Mouse (Mus musculus): Measurements from ENCODE around the gene Foxd3. TPM values are rescaled to one million over a fixed set of nuclear protein-coding genes. Genes with fewer than 3 reads are reported as not detected.
"Not testable (repeated sequence)": the region's sequence is repeated elsewhere in the genome, so short reads cannot be mapped to it uniquely, and the experiment has no call there.

Gene Foxd3
- polyA plus RNA-seq, 1 experiment from 2014 or later: 1.0 TPM

DNA sequence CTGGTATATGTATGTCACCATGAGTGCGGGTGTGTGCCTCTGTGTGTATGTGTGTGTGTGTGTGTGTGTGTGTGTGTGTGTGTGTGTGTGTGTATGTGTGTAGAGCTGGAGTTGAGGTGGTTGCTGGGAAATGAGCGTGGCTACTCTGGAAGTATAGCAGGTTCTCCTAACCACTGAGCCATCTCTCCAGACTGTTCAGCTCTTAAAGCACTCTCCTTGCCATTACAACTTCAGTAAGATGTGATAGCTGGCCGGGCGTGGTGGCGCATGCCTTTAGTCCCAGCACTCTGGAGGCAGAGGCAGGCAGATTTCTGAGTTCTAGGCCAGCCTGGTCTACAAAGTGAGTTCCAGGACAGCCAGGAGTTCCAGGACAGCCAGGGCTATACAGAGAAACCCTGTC, 15.5 kb upstream of the Foxd3 start:
- H3K27me3 ChIP-seq (ENCODE audit: control insufficient read depth, insufficient read depth, low read length); H3K9ac ChIP-seq (replicated peaks; ENCODE audit: low read length); H3K27ac ChIP-seq (replicated peaks; ENCODE audit: low read depth, low read length); ATAC-seq (replicated peaks; ENCODE audit: insufficient number of reproducible peaks, low FRiP score, low TSS enrichment, low read depth); H3K4me2 ChIP-seq (ENCODE audit: low read depth, low read length); H3K9me3 ChIP-seq (replicated peaks; ENCODE audit: control insufficient read depth, low read length); H3K36me3 ChIP-seq (replicated peaks; ENCODE audit: control insufficient read depth, insufficient read depth, low read depth, low read length); H3K4me3 ChIP-seq (ENCODE audit: low read depth, low read length); DNase-seq (ENCODE audit: low spot score); H3K4me1 ChIP-seq (ENCODE audit: control insufficient read depth, insufficient read depth, low read length): not testable (repeated sequence)
- WGBS: 90% methylated on average over 5 of the region's 5 CpGs

DNA sequence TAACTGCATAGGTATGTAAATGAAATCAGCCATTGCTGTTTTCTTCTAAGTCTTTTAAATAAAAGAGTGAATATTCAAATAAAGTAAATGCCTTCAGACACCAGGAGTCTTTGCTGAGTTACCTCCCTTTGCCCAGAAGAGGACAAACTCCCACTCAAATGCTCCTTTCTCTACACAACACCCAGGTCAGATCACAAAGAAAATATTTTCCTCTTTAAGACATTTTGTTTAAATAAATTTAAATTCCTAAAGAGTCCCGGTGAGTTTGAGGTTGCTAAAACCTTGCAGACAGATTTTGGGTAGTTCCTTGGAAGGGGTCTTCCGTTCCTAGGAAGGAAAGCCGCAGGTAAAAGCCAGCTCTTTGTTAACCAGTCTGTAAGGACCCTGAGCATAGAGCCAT, 14.2 kb upstream of the Foxd3 start:
- ATAC-seq (replicated peaks; ENCODE audit: insufficient number of reproducible peaks, low FRiP score, low TSS enrichment, low read depth) (no peak), DNase-seq (ENCODE audit: low spot score) (no peak)
- Histone ChIP-seq H3K9me3 (replicated peaks; ENCODE audit: control insufficient read depth, low read length) (no peaks in the 10 kb centered on the region), H3K36me3 (replicated peaks; ENCODE audit: control insufficient read depth, insufficient read depth, low read depth, low read length) (no peaks in the 10 kb centered on the region), H3K4me2 (ENCODE audit: low read depth, low read length) (no peak overlapping the region), H3K27me3 (ENCODE audit: control insufficient read depth, insufficient read depth, low read length) (no peaks in the 10 kb centered on the region), H3K27ac (replicated peaks; ENCODE audit: low read depth, low read length) (no peak overlapping the region), H3K4me1 (ENCODE audit: control insufficient read depth, insufficient read depth, low read length) (no peaks in the 10 kb centered on the region), H3K9ac (replicated peaks; ENCODE audit: low read length) (no peak overlapping the region), H3K4me3 (ENCODE audit: low read depth, low read length) (no peak overlapping the region)
- 16% methylated on average over 3 of the region's 3 CpGs for WGBS

DNA sequence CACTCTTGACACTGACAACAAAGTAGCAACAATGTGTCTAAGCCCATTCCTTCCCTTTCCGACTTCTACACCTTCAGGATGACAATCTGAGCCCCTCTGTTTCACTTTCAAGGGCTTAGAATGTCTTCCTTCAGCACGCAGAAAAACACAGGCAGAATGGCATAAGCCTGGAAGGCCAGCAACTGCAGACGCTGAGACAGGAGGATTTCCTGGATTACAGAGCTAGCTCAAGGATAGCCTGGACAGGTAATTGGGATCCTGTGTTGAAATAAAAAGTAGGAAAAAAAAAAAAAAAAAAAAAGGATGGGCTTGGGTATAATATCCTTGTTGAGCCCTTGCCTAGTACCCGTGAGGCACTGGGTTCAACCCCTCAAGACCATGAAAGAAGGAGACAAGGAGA, 10.5 kb upstream of the Foxd3 start:
- DNase-seq (ENCODE audit: low spot score) (no peak), ATAC-seq (replicated peaks; ENCODE audit: insufficient number of reproducible peaks, low FRiP score, low TSS enrichment, low read depth) (no peak)
- no peak overlapping the region for H3K27ac ChIP-seq (replicated peaks; ENCODE audit: low read depth, low read length)
- H3K36me3 ChIP-seq (replicated peaks; ENCODE audit: control insufficient read depth, insufficient read depth, low read depth, low read length): no peaks in the 10 kb centered on the region
- H3K4me3 ChIP-seq (ENCODE audit: low read depth, low read length): no peak overlapping the region
- H3K9me3 ChIP-seq (replicated peaks; ENCODE audit: control insufficient read depth, low read length): no peaks in the 10 kb centered on the region
- H3K9ac ChIP-seq (replicated peaks; ENCODE audit: low read length): no peak overlapping the region
- no peaks in the 10 kb centered on the region for H3K4me1 ChIP-seq (ENCODE audit: control insufficient read depth, insufficient read depth, low read length)
- no peak overlapping the region for H3K4me2 ChIP-seq (ENCODE audit: low read depth, low read length)
- H3K27me3 ChIP-seq (ENCODE audit: control insufficient read depth, insufficient read depth, low read length): peaks cover 21% of the 10 kb centered on the region
- WGBS: 83% methylated on average over 4 of the region's 4 CpGs

DNA sequence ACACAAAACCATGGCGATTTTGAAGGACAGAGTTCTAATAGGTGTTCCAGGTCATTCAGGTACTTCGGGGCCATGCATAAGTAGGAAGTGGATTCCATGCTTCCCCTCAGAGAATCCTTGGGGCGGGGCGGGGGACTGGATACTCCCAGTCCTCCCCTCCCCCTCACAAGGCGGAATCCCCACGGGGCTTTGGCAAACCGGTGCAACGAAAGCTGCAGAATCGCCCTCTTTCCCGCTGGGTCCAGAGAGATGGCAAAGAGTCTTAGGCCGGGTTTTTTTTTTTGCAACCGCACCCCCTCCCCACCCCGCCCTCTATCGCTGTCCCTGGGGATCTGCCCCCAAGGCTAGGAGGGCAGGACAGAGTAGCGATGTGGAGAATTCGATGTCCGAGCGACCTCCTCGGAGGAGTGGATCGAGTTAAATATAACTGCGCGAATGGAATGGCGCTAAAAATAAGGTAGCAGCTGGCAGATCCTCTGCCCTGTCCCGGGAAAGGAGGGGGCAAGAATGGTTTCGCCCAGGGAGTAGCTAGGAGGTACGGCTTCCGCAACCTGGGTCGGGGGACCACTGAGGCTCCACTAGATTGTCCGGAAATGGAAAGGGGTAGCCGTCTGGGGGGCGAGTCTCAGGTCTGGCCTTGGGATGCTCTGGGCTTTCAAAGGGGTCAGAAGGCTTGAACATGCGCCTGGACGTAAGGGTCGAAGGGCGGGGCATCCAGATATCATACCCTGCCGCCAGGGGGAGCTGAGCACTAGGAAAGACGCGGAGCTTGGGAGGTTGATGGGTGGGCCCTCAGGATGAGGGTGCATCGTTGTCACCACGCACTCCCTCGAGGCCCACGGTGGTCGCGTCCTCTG, 5.8 kb upstream of the Foxd3 start:
- Histone ChIP-seq H3K27me3 (ENCODE audit: control insufficient read depth, insufficient read depth, low read length) (peaks cover 54% of the 10 kb centered on the region), H3K9ac (replicated peaks; ENCODE audit: low read length) (no peak overlapping the region), H3K36me3 (replicated peaks; ENCODE audit: control insufficient read depth, insufficient read depth, low read depth, low read length) (no peaks in the 10 kb centered on the region), H3K4me3 (ENCODE audit: low read depth, low read length) (peak overlapping the region; percentile 21; the same call in 1 of the 2 replicates), H3K4me1 (ENCODE audit: control insufficient read depth, insufficient read depth, low read length) (no peaks in the 10 kb centered on the region), H3K27ac (replicated peaks; ENCODE audit: low read depth, low read length) (no peak overlapping the region), H3K9me3 (replicated peaks; ENCODE audit: control insufficient read depth, low read length) (no peaks in the 10 kb centered on the region), H3K4me2 (ENCODE audit: low read depth, low read length) (no peak overlapping the region)
- WGBS: 2% methylated on average over 44 of the region's 44 CpGs
- peak; percentile 28 for DNase-seq (ENCODE audit: low spot score)
- ATAC-seq (replicated peaks; ENCODE audit: insufficient number of reproducible peaks, low FRiP score, low TSS enrichment, low read depth): peak; percentile 41; the same call in 1 of the 2 replicates

DNA sequence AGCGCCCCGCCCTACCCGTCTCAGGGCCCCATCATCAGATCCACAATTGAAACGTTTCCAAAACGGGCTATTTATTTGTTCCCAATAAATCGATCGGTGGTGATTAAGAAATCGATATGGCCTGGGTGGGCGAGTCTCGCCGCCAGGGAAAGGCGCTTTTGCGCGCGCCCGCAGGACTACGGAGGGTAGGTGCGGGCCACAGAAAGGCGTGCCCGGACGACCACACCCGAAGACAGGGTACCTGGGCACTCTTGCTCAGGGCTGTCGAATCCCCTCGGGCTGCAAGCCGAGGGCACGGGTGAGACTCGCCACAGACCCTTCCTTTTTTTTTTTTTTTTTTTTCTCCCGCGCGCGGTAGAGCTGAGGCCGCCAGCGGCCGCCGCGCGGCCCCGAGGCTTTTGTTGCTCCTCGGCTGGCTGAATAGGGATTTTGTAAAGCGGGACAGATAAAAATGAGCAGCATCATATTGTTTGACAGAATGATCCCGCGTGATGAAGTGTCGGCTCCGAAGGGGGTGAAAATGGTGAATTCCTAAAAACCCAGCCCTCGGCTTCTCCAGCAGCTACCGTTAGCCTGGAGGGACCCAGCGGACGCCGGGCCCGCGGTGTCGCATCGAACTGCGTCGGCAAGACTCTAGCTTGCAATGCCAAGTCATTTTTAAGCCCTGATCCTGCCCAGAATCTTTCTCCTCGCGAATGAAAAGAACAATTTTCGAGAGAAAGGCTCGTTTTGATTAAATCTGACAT, 5.0 kb upstream of the Foxd3 start:
- peak overlapping the region; percentile 21 for H3K4me3 ChIP-seq (ENCODE audit: low read depth, low read length)
- WGBS: 2% methylated on average over 59 of the region's 59 CpGs
- peak overlapping the region; percentile 36 for H3K4me2 ChIP-seq (ENCODE audit: low read depth, low read length)
- no peak for ATAC-seq (replicated peaks; ENCODE audit: insufficient number of reproducible peaks, low FRiP score, low TSS enrichment, low read depth)
- DNase-seq (ENCODE audit: low spot score): peak; percentile 53
- peaks cover 60% of the 10 kb centered on the region for H3K27me3 ChIP-seq (ENCODE audit: control insufficient read depth, insufficient read depth, low read length)
- no peaks in the 10 kb centered on the region for H3K4me1 ChIP-seq (ENCODE audit: control insufficient read depth, insufficient read depth, low read length)
- no peak overlapping the region for H3K27ac ChIP-seq (replicated peaks; ENCODE audit: low read depth, low read length)
- no peaks in the 10 kb centered on the region for H3K36me3 ChIP-seq (replicated peaks; ENCODE audit: control insufficient read depth, insufficient read depth, low read depth, low read length)
- no peak overlapping the region for H3K9ac ChIP-seq (replicated peaks; ENCODE audit: low read length)
- no peaks in the 10 kb centered on the region for H3K9me3 ChIP-seq (replicated peaks; ENCODE audit: control insufficient read depth, low read length)

DNA sequence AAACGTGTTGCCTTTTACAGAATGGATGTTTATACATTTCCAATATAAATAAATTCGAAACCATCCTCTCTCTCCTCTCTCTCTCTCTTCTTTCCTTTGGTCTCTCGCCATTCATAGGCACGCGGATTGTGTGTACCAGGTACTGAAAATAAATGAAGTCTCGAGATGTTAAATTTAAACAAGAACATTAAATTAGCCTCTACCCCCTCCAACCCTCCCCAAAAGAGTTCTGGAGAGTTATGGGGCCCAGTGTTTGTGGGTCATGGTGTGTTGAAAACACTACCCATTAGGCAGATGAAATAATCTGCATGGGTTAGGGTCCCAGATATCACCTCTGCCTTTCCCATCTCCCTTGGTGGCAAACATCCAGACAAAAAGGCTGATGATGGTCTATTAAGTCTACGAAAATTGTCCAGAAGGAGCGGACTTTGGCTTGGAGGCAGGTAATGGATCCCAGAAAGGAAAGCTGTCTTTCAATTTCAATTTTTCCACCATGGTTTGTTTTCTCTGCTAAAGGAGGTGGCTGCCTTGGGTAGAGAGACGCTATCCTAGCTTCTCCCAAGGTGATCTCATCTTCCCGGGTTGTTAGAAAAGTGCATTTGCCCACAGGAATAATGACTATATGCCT, 4.2 kb upstream of the Foxd3 start:
- Histone ChIP-seq H3K9ac (replicated peaks; ENCODE audit: low read length) (no peak overlapping the region), H3K27ac (replicated peaks; ENCODE audit: low read depth, low read length) (no peak overlapping the region), H3K4me3 (ENCODE audit: low read depth, low read length) (no peak overlapping the region), H3K9me3 (replicated peaks; ENCODE audit: control insufficient read depth, low read length) (no peaks in the 10 kb centered on the region), H3K4me2 (ENCODE audit: low read depth, low read length) (no peak overlapping the region), H3K36me3 (replicated peaks; ENCODE audit: control insufficient read depth, insufficient read depth, low read depth, low read length) (no peaks in the 10 kb centered on the region), H3K4me1 (ENCODE audit: control insufficient read depth, insufficient read depth, low read length) (no peaks in the 10 kb centered on the region; the same call in 1 of the 2 replicates), H3K27me3 (ENCODE audit: control insufficient read depth, insufficient read depth, low read length) (peaks cover 69% of the 10 kb centered on the region)
- 13% methylated on average over 10 of the region's 10 CpGs for WGBS
- ATAC-seq (replicated peaks; ENCODE audit: insufficient number of reproducible peaks, low FRiP score, low TSS enrichment, low read depth) (no peak), DNase-seq (ENCODE audit: low spot score) (no peak)

DNA sequence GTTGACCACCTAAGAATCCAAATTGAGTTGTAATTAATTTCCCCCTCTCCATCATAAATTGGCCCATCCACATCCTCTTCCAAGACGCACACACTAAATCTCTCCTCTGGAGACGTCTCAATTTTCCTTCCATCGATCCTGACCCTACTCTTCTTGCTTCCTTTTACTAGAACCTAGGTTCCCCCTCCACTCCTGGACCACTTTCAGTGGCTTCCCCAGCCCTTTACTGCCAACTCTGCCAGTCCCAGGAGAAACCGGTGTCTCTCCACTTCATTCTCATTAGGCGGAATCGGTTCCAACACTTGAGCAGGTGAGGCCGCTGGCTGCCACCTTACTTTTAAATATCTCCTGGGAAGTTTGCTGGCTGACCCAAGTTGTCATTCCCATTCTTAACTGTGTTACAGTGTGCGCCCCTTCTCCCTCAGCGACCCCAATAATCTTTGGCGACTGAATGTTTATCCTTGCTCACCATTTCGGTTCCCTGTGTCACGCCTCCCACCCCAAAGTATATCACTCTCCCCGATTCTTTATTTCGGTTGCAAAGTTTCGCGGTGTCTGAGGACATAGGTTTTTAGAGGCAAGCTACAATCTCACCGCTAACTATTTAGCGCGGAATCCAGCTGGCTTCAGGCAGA, 3.4 kb upstream of the Foxd3 start:
- no peak overlapping the region for H3K4me2 ChIP-seq (ENCODE audit: low read depth, low read length)
- WGBS: 2% methylated on average over 19 of the region's 19 CpGs
- no peaks in the 10 kb centered on the region for H3K9me3 ChIP-seq (replicated peaks; ENCODE audit: control insufficient read depth, low read length)
- H3K36me3 ChIP-seq (replicated peaks; ENCODE audit: control insufficient read depth, insufficient read depth, low read depth, low read length): no peaks in the 10 kb centered on the region
- peaks cover 76% of the 10 kb centered on the region for H3K27me3 ChIP-seq (ENCODE audit: control insufficient read depth, insufficient read depth, low read length)
- H3K4me3 ChIP-seq (ENCODE audit: low read depth, low read length): no peak overlapping the region
- DNase-seq (ENCODE audit: low spot score) (no peak), ATAC-seq (replicated peaks; ENCODE audit: insufficient number of reproducible peaks, low FRiP score, low TSS enrichment, low read depth) (no peak)
- no peaks in the 10 kb centered on the region; the same call in 1 of the 2 replicates for H3K4me1 ChIP-seq (ENCODE audit: control insufficient read depth, insufficient read depth, low read length)
- H3K27ac ChIP-seq (replicated peaks; ENCODE audit: low read depth, low read length): no peak overlapping the region
- H3K9ac ChIP-seq (replicated peaks; ENCODE audit: low read length): no peak overlapping the region
